8 mouse cellular contexts compared by ENCODE assay signal in the genomic region with DNA sequence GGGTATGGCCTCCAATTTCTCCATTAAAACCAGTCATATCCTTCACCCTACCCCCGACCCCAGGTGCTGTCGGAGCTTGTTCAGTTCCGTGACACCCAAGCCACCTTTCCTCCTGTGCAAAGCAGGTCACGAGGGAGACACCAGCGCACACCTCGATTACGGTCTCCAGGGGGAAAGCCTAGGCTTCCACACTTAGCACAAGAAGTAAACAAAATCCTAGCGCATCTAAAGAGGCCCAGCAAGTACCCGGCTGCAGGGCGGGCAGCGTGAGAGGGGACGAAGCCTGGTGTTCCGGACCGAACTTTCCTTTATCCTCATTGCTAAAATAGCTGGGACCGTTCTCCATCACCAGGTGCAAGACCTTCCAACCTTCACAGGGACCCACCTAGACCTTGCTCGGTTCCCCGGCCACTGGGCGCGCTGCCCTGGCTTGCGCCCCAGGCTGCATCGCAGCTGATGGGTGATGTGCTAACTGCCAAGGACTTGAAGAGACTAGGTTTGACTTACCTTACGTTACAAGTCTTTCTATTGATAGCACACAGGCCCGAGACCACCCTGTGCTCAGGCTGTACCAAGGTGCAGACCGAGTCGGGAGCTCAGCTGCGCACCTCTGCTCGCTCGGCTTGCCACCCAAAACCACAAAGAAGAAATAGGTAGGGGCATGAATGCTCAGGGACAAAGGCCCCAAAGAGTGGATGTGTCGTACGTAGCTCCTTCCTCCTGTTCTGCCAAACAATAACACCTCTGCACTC. TPM values are rescaled to one million over a fixed set of nuclear protein-coding genes. Genes with fewer than 3 reads are reported as not detected.
A peak's percentile ranks its signal among the peaks of the same experiment; 100 is the strongest.
DNase-seq lines count a peak whose midpoint lies in the region; ATAC-seq and TF ChIP-seq lines count a peak whose summit lies in the region.

No protein-coding gene starts in this region.

- H3K4me3 ChIP-seq in erythroblast, embryonic 14.5 days (replicated peaks) = peak overlapping the region; percentile 35
- peak overlapping the region; percentile 62 for H3K4me3 ChIP-seq in embryonic facial prominence, embryonic 11.5 days (ENCODE audit: low read depth, low read length)
- H3K4me3 ChIP-seq in midbrain, embryonic 15.5 days = peak overlapping the region; percentile 57

- CTCF ChIA-PET in Patski (lab: Charles Lee) = interaction anchor here (2.3 kb wide), 1 partner anchor 11 kb away, joined by 10 read pairs; no protein-coding TSS in a partner anchor

- H3K27me3 ChIP-seq in erythroblast, embryonic 14.5 days (ENCODE audit: control insufficient read depth) = peaks cover 16% of the 10 kb centered on the region
- no peaks in the 10 kb centered on the region for H3K27me3 ChIP-seq in Patski
- no peaks in the 10 kb centered on the region for H3K27me3 ChIP-seq in embryonic facial prominence, embryonic 11.5 days (ENCODE audit: control insufficient read depth, insufficient read depth, low read length)
- peaks cover 14% of the 10 kb centered on the region for H3K27me3 ChIP-seq in midbrain, embryonic 15.5 days (replicated peaks)

- POLR2A ChIA-PET in Patski (lab: Charles Lee) = interaction anchor here (1.1 to 2.5 kb wide), 3 partner anchors 11 to 162 kb away, joined by 3 to 12 read pairs (median 3); a partner anchor contains a TSS

- H3K36me3 ChIP-seq in erythroblast, embryonic 14.5 days (ENCODE audit: control insufficient read depth) = no peaks in the 10 kb centered on the region
- H3K36me3 ChIP-seq in embryonic facial prominence, embryonic 11.5 days (replicated peaks; ENCODE audit: control insufficient read depth, insufficient read depth, low read depth, low read length) = no peaks in the 10 kb centered on the region; the same call in 1 of the 2 replicates
- H3K36me3 ChIP-seq in midbrain, embryonic 15.5 days (replicated peaks) = no peaks in the 10 kb centered on the region

- peak overlapping the region; percentile 79 for H3K4me2 ChIP-seq in embryonic facial prominence, embryonic 11.5 days (ENCODE audit: low read depth, low read length)
- H3K4me2 ChIP-seq in midbrain, embryonic 15.5 days = peak overlapping the region; percentile 84

- intact Hi-C loops in left cerebral cortex, postnatal 4 days (cut with DNase I) = loop anchor here (5.0 kb wide), 1 partner anchor 120 kb away; a partner anchor contains a TSS

- 1% methylated on average over 30 of the region's 30 CpGs for whole genome bisulfite sequencing in embryonic facial prominence, embryonic 11.5 days
- 1% methylated on average over 30 of the region's 30 CpGs for WGBS in midbrain, embryonic 15.5 days

- in situ Hi-C loops in Patski (cut with MboI; ENCODE audit: low pct_unique_long_range_greater_than_20kb) = loop anchor here (25.0 kb wide), 2 partner anchors 655 to 1020 kb away; a partner anchor contains a TSS

- peak overlapping the region; percentile 80 for H3K9ac ChIP-seq in embryonic facial prominence, embryonic 11.5 days (replicated peaks; ENCODE audit: low read length)
- peak overlapping the region; percentile 79 for H3K9ac ChIP-seq in midbrain, embryonic 15.5 days

- TF ChIP-seq CTCF in Patski (IDR thresholded peaks at IDR 0.05) = no peak

- no peaks in the 10 kb centered on the region for H3K4me1 ChIP-seq in erythroblast, embryonic 14.5 days (ENCODE audit: control insufficient read depth)
- H3K4me1 ChIP-seq in embryonic facial prominence, embryonic 11.5 days (ENCODE audit: control insufficient read depth, insufficient read depth, low read length) = 0 out of 2 replicates have a peak, but pooled peaks cover 2% of the 10 kb centered on the region
- peaks cover 26% of the 10 kb centered on the region for H3K4me1 ChIP-seq in midbrain, embryonic 15.5 days

- no peak for DNase-seq in Patski (ENCODE audit: low read depth, low spot score)
- DNase-seq in embryonic facial prominence, embryonic 11.5 days (ENCODE audit: low spot score) = peak; percentile 27
- peak; percentile 35 for DNase-seq in heart, postnatal 4 days
- peak; percentile 17 for DNase-seq in left cerebral cortex, postnatal 4 days
- DNase-seq in gastrocnemius, adult 8-10 months (ENCODE audit: low spot score in 2 of 2) = no peak

- no peaks in the 10 kb centered on the region for H3K9me3 ChIP-seq in erythroblast, embryonic 14.5 days (ENCODE audit: control insufficient read depth, low read length)
- no peaks in the 10 kb centered on the region for H3K9me3 ChIP-seq in embryonic facial prominence, embryonic 11.5 days (replicated peaks; ENCODE audit: control insufficient read depth, low read length)
- no peaks in the 10 kb centered on the region for H3K9me3 ChIP-seq in midbrain, embryonic 15.5 days

- no peak for ATAC-seq in erythroblast, adult 5-6 weeks (replicated peaks; ENCODE audit: low FRiP score, poor library complexity, severe bottlenecking)
- ATAC-seq in Patski = peak; percentile 32
- peak; percentile 50 for ATAC-seq in embryonic facial prominence, embryonic 11.5 days (replicated peaks; ENCODE audit: insufficient number of reproducible peaks, low FRiP score, low TSS enrichment, low read depth)
- peak; percentile 87 for ATAC-seq in midbrain, embryonic 15.5 days (replicated peaks)

- H3K27ac ChIP-seq in embryonic facial prominence, embryonic 11.5 days (replicated peaks; ENCODE audit: low read depth, low read length) = peak overlapping the region; percentile 48; the same call in 1 of the 2 replicates
- H3K27ac ChIP-seq in midbrain, embryonic 15.5 days = peak overlapping the region; percentile 73

RNA-seq across cellular contexts. Expression of a gene that starts 0.5 kb away (rescaled TPM):
- polyA plus RNA-seq in erythroblast, embryonic 14.5 days (2012) = 0.12 TPM in 1 of 2 replicates, not detected in the other
- 6.3 and 12.3 TPM in 2 replicates for total RNA-seq in erythroblast, adult 5-6 weeks (2015; ENCODE audit: low replicate concordance)
- 6.0 and 11.8 TPM in 2 replicates for total RNA-seq in erythroblast, adult 5-6 weeks (2017; ENCODE audit: low replicate concordance)
- polyA plus RNA-seq in Patski (2021) = 1,843 TPM
- 486 and 515 TPM in 2 replicates for polyA plus RNA-seq in embryonic facial prominence, embryonic 11.5 days (2014; fragmentation: Nextera tagmentation; extraction: Ambion mirVana)
- 1,000 to 10,000 TPM; 1,364 to 1,397 TPM for total RNA-seq in heart, postnatal 4 days (2021)
- total RNA-seq in left cerebral cortex, postnatal 4 days (2021) = 100 to 1,000 TPM; 205 to 218 TPM
- 450 and 468 TPM in 2 replicates for polyA plus RNA-seq in midbrain, embryonic 15.5 days (2015; fragmentation: Nextera tagmentation; extraction: Ambion mirVana)
- total RNA-seq in gastrocnemius, adult 8-10 months (2022) = 100 to 1,000 TPM; 332 to 451 (median 374) TPM

RNA-seq across cellular contexts. Expression of a gene that starts 34.3 kb away (rescaled TPM):
- 0.01 TPM in 1 of 2 replicates, not detected in the other for polyA plus RNA-seq in erythroblast, embryonic 14.5 days (2012)
- not detected in 2 replicates for total RNA-seq in erythroblast, adult 5-6 weeks (2015; ENCODE audit: low replicate concordance)
- not detected in 2 replicates for total RNA-seq in erythroblast, adult 5-6 weeks (2017; ENCODE audit: low replicate concordance)
- not detected for polyA plus RNA-seq in Patski (2021)
- polyA plus RNA-seq in embryonic facial prominence, embryonic 11.5 days (2014; fragmentation: Nextera tagmentation; extraction: Ambion mirVana) = not detected in 2 replicates
- total RNA-seq in heart, postnatal 4 days (2021) = not detected
- not detected for total RNA-seq in left cerebral cortex, postnatal 4 days (2021)
- polyA plus RNA-seq in midbrain, embryonic 15.5 days (2015; fragmentation: Nextera tagmentation; extraction: Ambion mirVana) = 0.06 and 0.12 TPM in 2 replicates
- total RNA-seq in gastrocnemius, adult 8-10 months (2022) = under 1 TPM in 2 of 4 experiments, not detected in 2; 0.16 to 0.18 TPM

Comparison
In these comparisons a context has a peak if more than half of its experiments do, and no peak if none do; other contexts are left out.
1. DNase-seq: peak in embryonic facial prominence, embryonic 11.5 days (single experiment), heart, postnatal 4 days (single experiment) and left cerebral cortex, postnatal 4 days (single experiment); none in Patski (single experiment) and gastrocnemius, adult 8-10 months (0 of 2).
2. RNA of a gene that starts 0.5 kb away (total RNA-seq): 1,364 to 1,397 TPM in heart, postnatal 4 days, 332 to 451 TPM in gastrocnemius, adult 8-10 months and 205 to 218 TPM in left cerebral cortex, postnatal 4 days; 6.0 to 12.3 TPM in erythroblast, adult 5-6 weeks; every median in the first group is over 10 times any median in the second.
3. Peak in every context shown above with its lines, with median percentiles within 50 percentile points of each other: H3K4me3 ChIP-seq.